Mouse (Mus musculus): ENCODE measurements around the gene Slc45a2.

Slc45a2 gene

DNA sequence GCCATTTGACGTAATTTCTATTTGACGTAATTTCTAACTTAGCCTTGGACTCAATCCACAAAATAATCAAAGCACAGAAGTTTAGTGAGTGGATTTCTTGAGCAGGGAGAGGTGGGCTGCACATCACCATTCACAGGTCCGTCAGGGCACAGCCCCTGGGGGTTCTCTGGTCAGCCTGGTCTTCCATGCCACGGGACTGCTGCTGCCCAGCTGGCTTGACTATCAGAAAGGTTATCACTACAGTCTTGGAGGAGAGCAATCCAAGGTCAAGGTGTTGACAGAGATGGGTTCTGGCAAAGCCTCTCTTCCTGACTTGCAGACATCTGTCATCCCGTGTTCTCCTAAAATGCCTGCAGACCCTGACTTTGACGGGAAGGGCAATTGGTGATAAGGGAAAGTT is 4.1 kb downstream of the Slc45a2 start:
- peak; percentile 60 for DNase-seq

GRCm38 (mm10) chr15:11008756-11009155 is 8.2 kb downstream of the Slc45a2 start:
- peak; percentile 60 for DNase-seq

- peak; percentile 85 for DNase-seq
Measured at GRCm38 (mm10) chr15:11010976-11011548, 10.5 kb downstream of the Slc45a2 start.

DNA sequence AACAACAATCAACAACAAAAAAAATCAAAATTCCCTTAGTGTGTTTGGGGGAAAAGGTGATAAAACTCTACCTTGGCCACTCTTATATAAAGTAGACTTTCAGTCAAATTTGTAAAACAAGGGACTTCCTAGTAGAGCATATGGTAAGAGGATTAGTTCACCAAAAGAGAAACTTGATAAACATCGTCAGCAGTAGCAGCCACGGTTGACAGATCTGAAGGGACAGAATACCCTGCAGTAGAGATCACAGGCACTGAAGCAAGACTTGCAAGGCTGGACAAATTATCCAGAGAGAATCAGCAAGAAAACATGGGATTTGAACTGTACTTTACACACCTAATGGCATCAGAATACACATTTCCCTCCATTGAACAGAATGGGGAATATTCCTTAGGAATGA is 14.4 kb downstream of the Slc45a2 start:
- no peak for DNase-seq

- DNase-seq, result no peak
Measured at GRCm38 (mm10) chr15:11026801-11027561, 26.5 kb downstream of the Slc45a2 start.

- no peak for DNase-seq
Measured at GRCm38 (mm10) chr15:11030188-11030587, 29.7 kb downstream of the Slc45a2 start.

DNA sequence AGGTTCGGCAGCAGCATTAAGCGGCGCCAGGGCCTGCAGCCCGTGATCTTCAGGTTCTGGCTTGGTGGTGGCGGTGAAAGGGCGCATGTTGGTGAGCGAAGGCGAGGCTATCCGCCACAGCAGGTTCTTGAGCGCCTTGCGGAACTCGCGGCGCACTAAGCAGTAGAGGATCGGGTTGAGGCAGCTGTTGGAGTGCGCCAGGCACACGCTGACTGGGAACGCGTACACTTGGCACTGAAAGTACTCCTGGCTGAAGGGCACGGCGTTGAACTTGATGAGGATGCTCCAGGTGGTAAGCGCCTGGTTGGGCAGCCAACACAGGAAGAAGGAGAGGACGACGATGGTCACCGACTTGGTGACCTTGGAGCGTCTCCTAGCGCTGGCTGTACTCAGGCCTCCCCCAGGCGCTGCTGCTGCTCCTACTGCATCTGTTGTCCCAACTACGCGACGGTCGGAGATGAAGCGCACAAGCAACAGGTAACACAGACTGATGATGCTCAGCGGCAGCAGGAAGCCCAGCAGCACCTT is 35.5 kb downstream of the Slc45a2 start:
- no peak for DNase-seq

DNA sequence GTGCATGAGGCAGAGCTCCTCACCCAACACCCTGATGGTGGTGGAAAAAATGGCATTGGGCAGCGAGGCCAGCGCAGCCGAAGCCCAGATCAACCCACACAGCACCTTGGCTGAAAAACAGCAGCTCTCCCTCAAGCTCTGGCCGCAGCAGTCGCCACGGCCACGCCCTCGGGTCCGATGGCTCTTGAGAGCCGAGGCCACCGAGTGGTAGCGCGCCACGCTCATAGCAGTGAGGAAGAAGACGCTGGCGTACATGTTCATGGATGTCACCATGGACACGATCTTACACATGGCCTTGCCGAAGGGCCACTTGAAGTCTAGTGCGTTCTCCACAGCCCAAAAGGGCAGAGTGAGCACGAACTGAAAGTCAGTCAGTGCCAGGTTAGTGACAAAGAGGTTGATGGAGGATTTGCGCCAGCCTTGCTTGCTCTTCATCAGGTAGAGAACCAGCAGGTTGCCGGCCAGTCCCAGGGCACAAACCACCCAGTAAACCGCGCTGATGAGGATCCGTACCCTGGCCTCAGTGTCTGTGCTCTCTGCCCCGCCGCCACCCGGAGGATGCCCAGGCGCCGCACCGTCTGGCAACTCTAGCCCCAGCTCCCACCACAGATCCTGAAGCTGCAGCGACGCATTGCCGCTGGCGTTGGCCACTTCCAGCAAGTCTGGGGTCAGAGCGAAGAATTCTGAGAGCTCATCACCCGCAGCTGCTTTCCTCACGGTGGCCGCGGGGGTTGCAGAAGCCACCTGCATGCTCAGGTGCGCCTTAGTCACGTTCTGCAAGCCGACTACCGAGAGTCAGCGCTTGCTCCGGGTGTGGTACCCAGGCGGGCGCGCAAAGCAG is 36.2 kb downstream of the Slc45a2 start:
- DNase-seq, result no peak

DNA sequence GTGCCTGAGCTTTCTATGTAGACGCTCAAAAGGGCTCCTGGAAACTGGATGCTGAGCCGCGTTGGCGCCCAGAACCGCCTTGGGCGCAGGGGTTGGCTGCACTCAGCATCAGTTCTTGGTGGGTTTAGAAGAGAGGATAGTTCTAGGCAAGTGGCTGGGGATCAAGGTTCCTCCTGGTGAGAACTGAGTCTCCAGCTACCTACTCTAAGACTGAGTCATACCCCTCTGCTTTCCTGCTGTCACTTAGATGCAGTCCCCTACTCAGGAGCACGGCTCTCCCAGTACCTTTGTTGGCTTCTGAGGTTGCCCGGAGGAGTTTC is 36.8 kb downstream of the Slc45a2 start:
- DNase-seq, result no peak

DNA sequence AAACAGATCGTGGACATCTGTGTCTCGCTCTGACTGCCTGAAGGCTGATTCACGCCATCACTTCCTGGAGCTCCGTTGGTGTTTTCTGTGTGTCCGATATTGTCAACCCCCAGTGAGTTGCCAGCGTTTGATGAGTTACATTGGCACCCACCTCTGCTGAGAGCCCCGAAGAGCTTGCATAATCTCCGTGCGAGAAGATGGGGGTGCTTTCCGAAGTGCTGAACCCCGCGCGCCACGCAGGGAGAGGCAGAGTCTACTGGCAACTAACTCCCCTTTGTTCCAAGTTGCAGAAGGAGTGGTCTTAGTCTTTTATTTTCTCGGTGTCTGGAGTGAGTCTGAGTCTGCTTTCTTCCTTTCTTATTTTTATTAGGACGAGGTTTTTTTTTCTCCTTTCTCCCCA is 37.2 kb downstream of the Slc45a2 start, which contains the start of gene Rxfp3:
TSS of gene Rxfp3 (minus strand) at position 281 of the 400 bp plus-strand sequence.
- DNase-seq, result no peak

DNA sequence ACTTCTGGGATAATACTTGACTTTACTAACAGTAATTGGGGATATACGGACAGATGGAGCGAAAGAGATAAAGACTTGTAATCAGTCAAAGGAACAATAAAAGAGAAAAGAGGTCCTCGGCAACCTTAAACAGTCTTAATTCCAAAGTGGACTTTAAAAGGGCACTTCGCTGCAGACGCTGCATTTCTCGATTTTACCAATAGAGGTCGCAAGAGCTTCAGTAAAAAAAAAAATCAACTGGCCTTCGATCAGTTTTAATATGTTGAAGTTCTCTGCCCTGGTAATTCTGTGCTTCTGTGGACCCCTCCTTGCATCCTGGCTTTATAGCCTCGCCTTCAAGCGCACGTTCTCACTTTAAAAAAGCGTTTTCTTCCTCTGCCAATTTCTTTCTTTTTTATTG is 38.0 kb downstream of the Slc45a2 start:
- no peak for DNase-seq

GRCm38 (mm10) chr15:11040067-11040466 is 39.5 kb downstream of the Slc45a2 start:
- DNase-seq, result no peak

DNA sequence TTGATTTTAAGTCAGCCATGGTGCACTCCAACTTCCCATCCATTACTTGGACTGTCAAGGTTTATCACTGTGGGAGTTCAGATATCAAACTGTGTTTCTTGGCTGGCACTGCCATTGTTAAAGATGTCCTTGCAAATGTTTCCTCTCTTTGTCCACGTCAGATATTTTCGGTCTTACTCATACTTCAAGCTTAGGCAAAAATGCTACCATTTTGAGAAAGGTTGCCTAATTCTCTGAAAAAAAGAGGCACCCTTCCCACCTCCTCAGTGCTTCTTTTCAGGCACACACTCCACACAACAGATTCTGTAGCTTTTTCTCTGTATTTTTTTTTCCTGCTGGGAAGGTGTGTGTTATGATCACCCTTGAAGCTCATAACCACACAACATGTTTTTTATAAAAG is 40.7 kb downstream of the Slc45a2 start:
- no peak for DNase-seq

DNA sequence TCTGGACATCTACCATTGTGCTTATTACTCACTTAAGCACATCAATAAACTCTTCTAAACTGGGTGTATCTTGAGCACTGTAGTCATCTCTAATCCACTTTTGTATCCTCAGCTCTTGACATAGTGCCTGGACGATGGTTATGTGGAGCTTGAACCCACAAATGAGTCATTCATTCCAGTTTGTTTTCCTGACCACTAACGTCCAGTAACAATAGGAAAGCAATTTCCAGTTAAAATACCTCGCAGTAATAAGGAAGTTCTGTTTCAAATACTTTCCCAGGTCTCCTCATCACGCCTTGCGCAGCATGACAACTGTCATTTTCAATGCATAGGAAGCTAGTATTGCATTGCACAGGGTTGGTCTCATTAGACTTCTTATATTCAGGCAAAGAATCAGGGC is 42.3 kb downstream of the Slc45a2 start:
- DNase-seq, result peak; percentile 16

- DNase-seq, result peak; percentile 61
Measured at GRCm38 (mm10) chr15:11053678-11054439, 53.3 kb downstream of the Slc45a2 start.

GRCm38 (mm10) chr15:11054440-11055080 is 54.0 kb downstream of the Slc45a2 start:
- no peak for DNase-seq

- no peak for DNase-seq
Measured at GRCm38 (mm10) chr15:11062903-11063302, 62.4 kb downstream of the Slc45a2 start.

DNA sequence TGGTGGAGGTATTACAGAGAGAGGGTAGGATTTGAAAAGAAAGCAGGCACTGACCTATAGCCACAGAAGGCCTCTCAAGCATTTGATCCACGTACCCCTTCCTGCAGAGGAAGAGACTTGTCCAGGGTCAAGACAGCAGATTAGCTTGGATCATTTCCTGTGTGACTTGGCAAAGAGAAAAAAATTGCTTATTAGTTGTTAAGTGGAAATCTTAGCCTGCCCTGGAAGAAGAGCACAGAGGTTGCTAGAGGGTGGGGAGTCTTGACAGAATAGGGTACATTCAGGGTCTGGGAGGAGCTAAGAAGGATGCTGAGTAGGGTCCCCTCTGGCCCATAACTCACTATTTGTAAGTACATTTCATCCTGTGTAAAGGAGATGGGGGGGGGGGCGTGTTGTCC is 63.6 kb downstream of the Slc45a2 start:
- DNase-seq, result no peak

GRCm38 (mm10) chr15:11064558-11065411 is 64.3 kb downstream of the Slc45a2 start, which contains the start of gene Adamts12:
Gene Adamts12, plus strand, starts transcription at chr15:11064790.
- peak; percentile 99 for DNase-seq

- no peak for DNase-seq
Measured at GRCm38 (mm10) chr15:11065528-11066171, 65.1 kb downstream of the Slc45a2 start.

GRCm38 (mm10) chr15:11066299-11066698 is 65.8 kb downstream of the Slc45a2 start:
- peak; percentile 80 for DNase-seq

Data from heart, adult 11 months (tissue).